Mouse (Mus musculus): ENCODE data around the gene Dusp6.
"Not testable (repeated sequence)": the region's sequence is repeated elsewhere in the genome, so short reads cannot be mapped to it uniquely, and the experiment has no call there.

The Dusp6 gene

DNA sequence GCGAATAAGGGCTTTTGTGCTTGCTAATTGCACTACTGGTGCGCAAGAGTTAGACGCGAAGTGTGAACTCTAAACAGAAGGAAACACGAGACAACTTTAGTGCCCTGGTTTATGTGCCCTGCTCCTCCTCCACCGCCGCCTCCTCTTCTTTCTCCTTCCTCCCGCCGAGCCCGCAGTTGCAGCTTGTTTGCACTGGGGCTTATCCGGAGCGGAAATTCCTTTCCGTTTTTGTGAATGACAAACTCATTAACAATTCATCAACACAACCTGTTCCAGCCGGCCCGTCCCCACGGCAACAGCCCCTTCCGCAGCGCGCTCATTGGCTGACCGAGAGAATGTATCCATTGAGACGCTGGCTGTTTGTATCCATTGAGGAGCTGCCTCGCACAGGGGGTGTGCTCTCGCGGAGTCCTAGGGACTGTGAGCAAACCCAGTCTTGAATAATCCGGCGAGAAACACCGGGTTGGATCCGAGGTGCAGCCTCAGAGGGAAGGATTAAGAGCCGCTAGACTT, at the start of gene Dusp6:
TSS of gene Dusp6 (plus strand) at position 365 of the 513 bp plus-strand sequence.
- DNase-seq (ENCODE audit: low read depth, low spot score): peak; percentile 55

DNA sequence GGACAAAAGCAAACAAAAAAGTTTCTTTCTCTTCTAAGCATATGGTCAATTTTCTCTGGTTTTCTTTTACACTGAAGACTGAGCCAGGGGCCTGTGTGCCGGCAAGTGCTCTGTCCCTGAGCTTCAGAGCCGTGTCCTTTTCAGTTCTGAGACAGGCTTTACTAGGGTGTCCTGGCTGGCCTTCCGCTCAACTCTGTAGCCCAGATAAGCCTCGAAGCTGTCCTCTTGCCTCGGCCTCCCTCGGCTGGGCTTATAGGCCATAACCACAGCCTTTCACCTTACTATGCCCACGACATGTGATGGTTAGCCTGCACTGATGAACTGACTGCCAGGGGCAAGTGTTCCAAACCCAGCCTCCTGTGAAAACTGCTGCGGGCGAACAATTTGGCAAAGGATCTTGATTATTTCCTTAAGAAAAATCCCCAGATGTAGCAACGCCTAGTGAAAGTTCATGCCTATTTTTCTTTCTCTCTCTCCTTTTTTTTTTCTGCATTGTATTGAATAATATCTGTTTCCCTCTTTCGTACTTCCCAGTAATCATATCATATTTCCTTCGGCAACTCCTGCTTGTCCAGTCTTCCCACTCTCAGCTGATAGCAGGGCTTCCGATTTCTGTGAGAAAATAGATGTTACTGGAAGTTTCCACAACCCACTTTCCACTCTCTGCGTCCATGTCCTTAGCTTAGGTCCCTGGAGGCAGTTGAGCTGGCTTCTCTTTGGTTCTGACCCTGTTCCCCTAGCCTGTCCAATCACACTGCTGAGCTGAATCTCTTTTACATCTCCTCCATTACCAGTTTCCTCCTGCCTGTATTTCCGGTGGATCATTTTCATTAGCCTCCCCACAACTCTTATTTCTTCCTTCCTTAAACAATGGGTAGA, 48.4 kb upstream of the Dusp6 start:
- no peak for DNase-seq (ENCODE audit: low read depth, low spot score)

GRCm38 (mm10) chr10:99216570-99216969, 46.5 kb upstream of the Dusp6 start:
- not testable (repeated sequence) for DNase-seq (ENCODE audit: low read depth, low spot score)

DNA sequence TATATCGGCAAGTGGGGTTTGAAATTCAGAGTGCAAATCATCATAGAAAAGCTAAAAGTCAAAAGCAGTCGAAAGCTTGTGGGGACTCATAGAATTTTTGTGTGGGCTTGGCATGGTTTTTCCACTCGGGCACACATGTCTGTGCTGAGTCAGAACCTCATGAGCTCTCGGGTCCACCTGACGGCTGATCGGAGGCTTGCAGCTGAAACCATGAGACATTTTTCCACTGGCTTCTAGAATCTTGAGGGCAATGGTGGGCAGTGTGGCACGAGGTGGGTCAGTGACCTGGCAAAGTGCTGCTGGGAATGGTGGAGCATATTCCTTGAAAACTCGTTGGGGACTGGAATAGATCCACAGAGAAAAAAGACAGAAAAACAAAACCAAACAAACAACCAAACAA, 41.5 kb upstream of the Dusp6 start:
- no peak for DNase-seq (ENCODE audit: low read depth, low spot score)

DNA sequence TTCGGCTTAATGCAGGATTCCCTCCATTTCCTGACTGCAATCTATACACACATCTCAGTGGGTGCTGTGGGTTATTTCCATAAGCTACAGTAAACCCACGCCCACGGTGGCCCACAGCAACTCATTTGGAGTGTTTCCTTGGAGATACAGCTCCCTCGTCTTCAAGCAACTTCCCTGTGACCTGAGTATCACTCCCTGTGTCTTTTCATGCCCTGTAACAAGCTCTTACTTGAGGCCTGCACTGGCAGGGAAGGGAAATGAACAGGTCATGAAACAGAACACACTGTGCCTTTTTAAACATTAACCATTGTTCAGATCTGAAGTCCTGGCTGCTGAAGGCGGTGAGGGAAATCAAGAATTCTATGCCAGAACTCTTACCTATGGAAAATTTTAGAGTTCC, 40.3 kb upstream of the Dusp6 start:
- DNase-seq (ENCODE audit: low read depth, low spot score): no peak

- no peak for DNase-seq (ENCODE audit: low read depth, low spot score)
These were observed 38.8 kb upstream of the Dusp6 start for GRCm38 (mm10) chr10:99224218-99224617.

GRCm38 (mm10) chr10:99226782-99227181, 36.2 kb upstream of the Dusp6 start:
- DNase-seq (ENCODE audit: low read depth, low spot score): no peak

GRCm38 (mm10) chr10:99227968-99228864, 34.8 kb upstream of the Dusp6 start:
- DNase-seq (ENCODE audit: low read depth, low spot score): no peak

DNA sequence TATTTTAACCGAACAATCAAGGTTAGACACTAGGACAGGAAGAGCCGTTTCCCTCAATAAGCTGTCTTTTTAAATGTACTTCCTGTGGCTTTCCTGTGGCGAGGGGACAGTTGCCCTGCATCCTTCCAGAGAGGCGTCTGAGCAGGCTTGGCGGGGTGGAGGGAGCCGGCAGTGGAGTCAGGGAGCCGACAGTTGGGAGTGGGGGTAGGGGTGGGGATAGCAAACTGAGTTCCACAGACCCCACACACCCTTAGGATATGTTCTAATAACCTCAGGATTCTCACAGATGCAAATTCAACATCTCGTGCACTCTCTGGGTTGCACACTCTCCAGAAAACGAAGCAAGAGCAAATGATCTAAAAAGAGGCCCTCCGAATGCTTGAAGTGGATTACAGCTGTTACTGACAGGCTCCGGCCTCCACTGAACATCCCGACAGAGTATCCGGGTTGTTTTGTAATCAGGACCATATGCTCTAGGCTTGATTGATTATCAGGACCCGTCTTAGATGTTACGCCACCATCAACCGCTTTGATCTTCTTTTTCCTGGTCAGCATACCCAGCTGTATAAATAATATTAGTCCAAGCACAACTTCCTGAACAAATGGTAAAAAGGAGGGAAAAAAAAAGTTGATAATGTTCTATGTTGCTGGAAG, 33.9 kb upstream of the Dusp6 start:
- DNase-seq (ENCODE audit: low read depth, low spot score): no peak

GRCm38 (mm10) chr10:99232518-99233227, 30.4 kb upstream of the Dusp6 start:
- no peak for DNase-seq (ENCODE audit: low read depth, low spot score)

DNA sequence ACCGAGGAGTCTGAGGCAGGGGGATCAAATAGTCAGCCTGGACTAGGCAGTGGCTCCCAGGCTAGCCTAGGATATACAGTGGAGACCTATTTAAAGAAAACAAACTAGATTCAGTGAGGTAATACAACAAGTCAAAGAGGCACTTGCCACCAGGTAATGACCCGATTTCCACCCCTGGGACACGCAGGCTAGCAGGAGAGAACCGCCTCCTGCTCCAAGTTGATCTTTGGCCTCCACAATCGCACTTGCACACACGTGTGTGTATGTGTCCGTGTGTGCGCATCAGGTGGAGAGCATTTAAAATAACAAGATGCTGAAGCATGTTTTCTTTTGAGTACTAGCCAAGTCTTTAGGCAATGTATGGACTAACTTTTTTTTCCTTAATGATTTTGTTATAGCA, 28.7 kb upstream of the Dusp6 start:
- no peak for DNase-seq (ENCODE audit: low read depth, low spot score)

DNA sequence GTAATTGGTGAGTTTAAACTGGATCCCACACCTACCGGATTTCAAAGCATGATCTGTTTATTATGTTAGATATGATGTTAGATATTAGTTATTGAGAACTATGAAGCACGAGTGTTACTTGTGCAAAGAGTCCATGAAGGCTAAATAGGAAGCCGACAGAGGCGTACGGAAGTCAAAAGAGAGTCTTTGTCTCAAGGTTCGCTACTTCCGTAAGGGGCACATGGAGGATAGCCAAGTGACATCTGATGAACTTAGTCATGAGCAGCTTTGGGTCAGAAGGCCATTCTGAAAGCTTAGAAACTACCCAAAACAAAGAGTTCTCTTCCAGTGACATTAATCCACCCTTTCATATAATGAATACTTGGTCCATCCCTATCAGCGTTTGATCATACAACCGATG, 27.9 kb upstream of the Dusp6 start:
- no peak for DNase-seq (ENCODE audit: low read depth, low spot score)

GRCm38 (mm10) chr10:99237205-99237832, 25.7 kb upstream of the Dusp6 start:
- no peak for DNase-seq (ENCODE audit: low read depth, low spot score)

GRCm38 (mm10) chr10:99238537-99238936, 24.5 kb upstream of the Dusp6 start:
- no peak for DNase-seq (ENCODE audit: low read depth, low spot score)

GRCm38 (mm10) chr10:99241284-99241828, 21.7 kb upstream of the Dusp6 start:
- DNase-seq (ENCODE audit: low read depth, low spot score): no peak

DNA sequence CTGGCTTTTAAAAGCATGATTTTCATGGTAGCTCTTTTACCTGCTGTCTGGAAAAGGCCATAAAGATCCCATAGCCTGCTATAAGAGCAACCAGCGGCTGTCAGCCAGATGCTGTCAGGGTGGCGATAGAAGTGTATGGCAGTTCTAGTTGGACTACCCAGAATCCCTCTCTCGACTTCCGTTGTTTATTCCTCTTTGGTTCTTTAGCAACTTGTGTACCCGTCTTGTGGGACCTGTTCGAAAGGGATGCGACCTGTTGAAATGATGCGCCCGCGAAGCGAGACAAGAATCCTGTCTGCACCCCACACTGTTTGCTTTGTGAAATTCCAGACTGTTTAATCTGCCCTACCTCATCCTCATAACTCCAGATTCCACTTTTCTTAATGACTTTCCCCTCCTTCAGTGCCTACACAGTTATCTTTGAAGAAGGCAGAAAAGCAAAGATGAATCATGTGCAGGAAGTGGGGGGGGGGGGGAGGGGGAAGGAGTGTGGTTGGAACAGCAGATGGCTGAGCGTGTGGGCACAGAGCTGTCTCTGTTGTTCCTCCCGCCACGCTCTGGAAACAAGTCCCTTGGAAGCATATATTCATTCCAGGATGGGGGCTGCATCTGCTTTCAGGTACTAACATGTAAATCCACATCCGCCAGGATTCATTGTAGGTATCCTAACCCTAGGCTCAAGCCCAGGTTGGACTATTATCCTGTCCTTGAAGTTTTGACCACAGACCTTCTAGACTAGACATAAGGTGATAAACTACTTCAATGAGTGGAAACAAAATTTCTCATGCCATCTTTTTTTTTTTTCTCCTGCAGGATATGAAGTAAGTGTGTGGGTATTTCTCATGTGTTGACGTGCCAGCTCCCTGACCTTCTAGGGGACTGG, 21.0 kb upstream of the Dusp6 start:
- no peak for DNase-seq (ENCODE audit: low read depth, low spot score)

- DNase-seq (ENCODE audit: low read depth, low spot score): no peak
These were observed 20.3 kb upstream of the Dusp6 start for GRCm38 (mm10) chr10:99242721-99243120.

- DNase-seq (ENCODE audit: low read depth, low spot score): no peak
These were observed 19.0 kb upstream of the Dusp6 start for GRCm38 (mm10) chr10:99243907-99244489.

DNA sequence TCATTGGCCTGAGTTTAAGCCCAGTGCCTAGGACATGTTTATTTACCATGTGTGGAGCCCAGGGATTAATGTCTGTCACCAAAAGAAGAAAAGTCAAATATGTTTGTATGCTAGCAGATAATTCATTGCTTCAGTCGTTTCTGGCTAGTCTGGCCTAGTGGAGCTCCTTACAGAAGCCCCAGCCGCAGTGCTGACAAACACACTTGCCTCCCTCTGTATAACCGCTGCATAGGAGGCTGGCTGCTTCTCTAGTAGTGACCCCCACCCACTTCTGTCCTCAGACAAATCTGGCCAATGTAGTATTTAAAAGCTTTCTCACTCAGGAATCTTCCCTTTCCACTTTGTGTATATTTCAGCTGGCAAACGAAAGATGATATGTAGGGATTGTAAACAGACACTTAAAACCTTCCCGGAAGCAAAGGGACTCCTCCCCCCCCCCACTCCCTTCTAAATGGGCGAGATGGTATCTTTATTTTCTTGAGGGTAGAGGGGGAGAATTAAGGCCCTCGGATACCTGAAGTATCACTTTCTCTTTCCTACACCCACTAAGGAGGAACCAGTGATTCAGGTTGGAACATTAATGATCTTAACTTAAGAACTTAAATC, 18.3 kb upstream of the Dusp6 start:
- DNase-seq (ENCODE audit: low read depth, low spot score): no peak

All from retina, adult 2 months (tissue).